Mouse (Mus musculus): Measurements from ENCODE around the gene Idh1. TPM values are rescaled to one million over a fixed set of nuclear protein-coding genes. Genes with fewer than 3 reads are reported as not detected.

The Idh1 gene
- total RNA-seq, 2 experiments from 2014 or later, result 89.6 to 172 TPM

GRCm38 (mm10) chr1:65178126-65178901 is 8.0 kb downstream of the Idh1 start:
- ATAC-seq (replicated peaks; ENCODE audit: poor library complexity), result peak; percentile 78

- 0 out of 2 replicates have a peak, but pooled peaks have one; percentile 1 for ATAC-seq (replicated peaks; ENCODE audit: poor library complexity)
These were observed 8.8 kb downstream of the Idh1 start for GRCm38 (mm10) chr1:65177452-65177851.

- no peak for ATAC-seq (replicated peaks; ENCODE audit: poor library complexity)
These were observed 9.4 kb downstream of the Idh1 start for GRCm38 (mm10) chr1:65176912-65177311.

- ATAC-seq (replicated peaks; ENCODE audit: poor library complexity), result no peak
These were observed 10.1 kb downstream of the Idh1 start for GRCm38 (mm10) chr1:65176171-65176570.

- ATAC-seq (replicated peaks; ENCODE audit: poor library complexity), result no peak
These were observed 12.6 kb downstream of the Idh1 start for GRCm38 (mm10) chr1:65173716-65174115.

GRCm38 (mm10) chr1:65171579-65171978 is 14.7 kb downstream of the Idh1 start:
- no peak for ATAC-seq (replicated peaks; ENCODE audit: poor library complexity)

- ATAC-seq (replicated peaks; ENCODE audit: poor library complexity), result peak; percentile 55
These were observed 16.4 kb downstream of the Idh1 start for GRCm38 (mm10) chr1:65169947-65170346.

GRCm38 (mm10) chr1:65169536-65169935 is 16.8 kb downstream of the Idh1 start:
- 0 out of 2 replicates have a peak, but pooled peaks have one; percentile 17 for ATAC-seq (replicated peaks; ENCODE audit: poor library complexity)

- ATAC-seq (replicated peaks; ENCODE audit: poor library complexity), result no peak
These were observed 18.8 kb downstream of the Idh1 start for GRCm38 (mm10) chr1:65167496-65167895.

GRCm38 (mm10) chr1:65162210-65162609 is 24.1 kb downstream of the Idh1 start:
- ATAC-seq (replicated peaks; ENCODE audit: poor library complexity), result peak; percentile 26; the same call in 1 of the 2 replicates

- no peak for ATAC-seq (replicated peaks; ENCODE audit: poor library complexity)
These were observed 30.2 kb downstream of the Idh1 start for GRCm38 (mm10) chr1:65156111-65156510.

GRCm38 (mm10) chr1:65154814-65155213 is 31.5 kb downstream of the Idh1 start:
- no peak for ATAC-seq (replicated peaks; ENCODE audit: poor library complexity)

GRCm38 (mm10) chr1:65147971-65148370 is 38.3 kb downstream of the Idh1 start:
- no peak for ATAC-seq (replicated peaks; ENCODE audit: poor library complexity)

- no peak for ATAC-seq (replicated peaks; ENCODE audit: poor library complexity)
These were observed 39.0 kb downstream of the Idh1 start for GRCm38 (mm10) chr1:65147326-65147725.

GRCm38 (mm10) chr1:65146601-65147000 is 39.7 kb downstream of the Idh1 start:
- no peak for ATAC-seq (replicated peaks; ENCODE audit: poor library complexity)

GRCm38 (mm10) chr1:65144783-65145182 is 41.5 kb downstream of the Idh1 start:
- no peak for ATAC-seq (replicated peaks; ENCODE audit: poor library complexity)

- ATAC-seq (replicated peaks; ENCODE audit: poor library complexity), result no peak
These were observed 48.7 kb downstream of the Idh1 start for GRCm38 (mm10) chr1:65137560-65137959.

GRCm38 (mm10) chr1:65132833-65133232 is 53.5 kb downstream of the Idh1 start:
- no peak for ATAC-seq (replicated peaks; ENCODE audit: poor library complexity)

GRCm38 (mm10) chr1:65131671-65132070 is 54.6 kb downstream of the Idh1 start:
- ATAC-seq (replicated peaks; ENCODE audit: poor library complexity), result no peak

- no peak for ATAC-seq (replicated peaks; ENCODE audit: poor library complexity)
These were observed 56.1 kb downstream of the Idh1 start for GRCm38 (mm10) chr1:65130226-65130625.

GRCm38 (mm10) chr1:65129634-65130180 is 56.6 kb downstream of the Idh1 start:
- no peak for ATAC-seq (replicated peaks; ENCODE audit: poor library complexity)

- no peak for ATAC-seq (replicated peaks; ENCODE audit: poor library complexity)
These were observed 63.5 kb downstream of the Idh1 start, which contains the start of gene D630023F18Rik for GRCm38 (mm10) chr1:65122574-65123372. Gene D630023F18Rik, minus strand, starts transcription at chr1:65123214.

All from megakaryocyte progenitor cell, adult 5-6 weeks (primary cell).